Mouse (Mus musculus): ENCODE results near the gene Vmac. TPM values are rescaled to one million over a fixed set of nuclear protein-coding genes. Genes with fewer than 3 reads are reported as not detected.

Vmac gene
- polyA plus RNA-seq, 1 experiment from 2014 or later = 19.0 TPM

DNA sequence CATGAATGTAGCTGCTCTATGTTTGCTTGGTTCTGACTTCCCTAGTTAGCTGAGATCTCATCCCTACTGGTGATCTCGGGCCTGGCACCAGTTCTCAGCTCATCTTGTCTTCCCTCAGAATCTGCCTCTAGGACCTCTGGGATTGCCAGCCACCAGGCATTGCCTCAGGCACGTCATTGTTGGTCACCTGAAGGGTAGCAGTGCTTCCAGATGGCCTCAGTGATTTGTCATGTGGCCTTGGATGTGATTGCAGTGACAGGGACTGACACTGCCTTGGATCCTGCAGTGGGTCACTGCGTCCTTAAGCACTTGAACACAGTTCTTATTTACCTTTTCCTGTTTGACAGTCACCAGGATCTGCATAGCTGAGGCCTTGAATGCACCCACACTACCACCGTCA is 36.0 kb downstream of the Vmac start:
- Histone ChIP-seq H3K36me3 (ENCODE audit: control insufficient read depth, insufficient read depth, low read length) (peaks cover 9% of the 10 kb centered on the region; the same call in 1 of the 2 replicates), H3K4me2 (replicated peaks; ENCODE audit: low read depth) (no peak overlapping the region), H3K9me3 (ENCODE audit: control insufficient read depth, low read length) (no peaks in the 10 kb centered on the region), H3K27me3 (ENCODE audit: control insufficient read depth, insufficient read depth, low read length) (no peaks in the 10 kb centered on the region), H3K4me3 (ENCODE audit: low read depth, low read length) (no peak overlapping the region), H3K9ac (ENCODE audit: low read length) (no peak overlapping the region), H3K27ac (replicated peaks) (no peak overlapping the region), H3K4me1 (replicated peaks; ENCODE audit: control insufficient read depth, insufficient read depth) (no peaks in the 10 kb centered on the region)
- WGBS = 62% methylated on average over 4 of the region's 4 CpGs
- ATAC-seq (ENCODE audit: low FRiP score, low TSS enrichment) = no peak
- TF ChIP-seq EP300 (optimal IDR thresholded peaks at IDR 0.05) = no peak
- no peak for TF ChIP-seq CTCF (IDR thresholded peaks at IDR 0.05; ENCODE audit: low read depth)
- no peak for DNase-seq (ENCODE audit: low spot score)

DNA sequence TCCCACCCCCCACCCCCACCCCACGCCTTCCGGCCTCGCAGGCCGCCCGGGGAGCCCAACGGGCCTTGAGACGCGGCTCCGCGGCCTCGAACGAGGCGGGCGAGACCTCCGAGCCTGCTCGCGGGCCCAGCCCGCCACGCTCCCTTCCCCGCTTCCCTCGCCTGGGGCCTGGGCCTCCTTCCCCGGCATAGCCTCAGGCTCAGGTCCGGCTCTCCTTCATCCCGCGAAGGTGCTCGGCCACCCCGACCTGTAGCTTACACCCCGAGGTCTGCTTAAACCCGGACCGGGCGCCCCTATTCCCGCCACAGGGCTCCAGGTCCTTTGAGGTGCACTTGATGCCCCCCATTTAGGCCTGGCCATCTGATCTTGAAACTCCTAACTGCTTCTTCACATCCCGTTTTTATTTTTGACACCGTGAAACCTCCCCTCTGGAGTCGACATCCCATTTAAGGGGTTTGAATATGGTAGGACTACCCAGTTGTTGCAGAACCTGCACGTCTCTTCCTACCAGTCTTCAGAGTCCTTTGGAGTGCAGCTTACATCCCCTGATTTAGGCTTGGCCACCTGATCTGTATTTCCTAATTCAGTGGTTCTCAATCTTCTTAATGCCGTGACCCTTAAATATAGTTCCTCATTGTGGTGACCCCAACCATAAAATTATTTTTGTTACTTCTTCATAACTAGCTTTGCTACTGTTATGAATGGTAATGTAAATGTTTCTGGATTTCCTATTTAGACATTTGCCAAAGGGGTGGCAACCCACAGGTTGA is 44.0 kb downstream of the Vmac start:
- peak overlapping the region; percentile 88 for H3K27ac ChIP-seq (replicated peaks)
- H3K4me1 ChIP-seq (replicated peaks; ENCODE audit: control insufficient read depth, insufficient read depth) = no peaks in the 10 kb centered on the region; the same call in 1 of the 2 replicates
- no peaks in the 10 kb centered on the region for H3K27me3 ChIP-seq (ENCODE audit: control insufficient read depth, insufficient read depth, low read length)
- WGBS = 1% methylated on average over 32 of the region's 37 CpGs
- H3K4me2 ChIP-seq (replicated peaks; ENCODE audit: low read depth) = peak overlapping the region; percentile 91
- DNase-seq (ENCODE audit: low spot score) (no peak), ATAC-seq (ENCODE audit: low FRiP score, low TSS enrichment) (peak; percentile 11; the same call in 1 of the 2 replicates)
- TF ChIP-seq EP300 (optimal IDR thresholded peaks at IDR 0.05) = no peak
- no peak for TF ChIP-seq CTCF (IDR thresholded peaks at IDR 0.05; ENCODE audit: low read depth)
- H3K9ac ChIP-seq (ENCODE audit: low read length) = peak overlapping the region; percentile 96
- peak overlapping the region; percentile 92 for H3K4me3 ChIP-seq (ENCODE audit: low read depth, low read length)
- 0 out of 2 replicates have a peak, but pooled peaks cover 2% of the 10 kb centered on the region for H3K36me3 ChIP-seq (ENCODE audit: control insufficient read depth, insufficient read depth, low read length)
- H3K9me3 ChIP-seq (ENCODE audit: control insufficient read depth, low read length) = no peaks in the 10 kb centered on the region

DNA sequence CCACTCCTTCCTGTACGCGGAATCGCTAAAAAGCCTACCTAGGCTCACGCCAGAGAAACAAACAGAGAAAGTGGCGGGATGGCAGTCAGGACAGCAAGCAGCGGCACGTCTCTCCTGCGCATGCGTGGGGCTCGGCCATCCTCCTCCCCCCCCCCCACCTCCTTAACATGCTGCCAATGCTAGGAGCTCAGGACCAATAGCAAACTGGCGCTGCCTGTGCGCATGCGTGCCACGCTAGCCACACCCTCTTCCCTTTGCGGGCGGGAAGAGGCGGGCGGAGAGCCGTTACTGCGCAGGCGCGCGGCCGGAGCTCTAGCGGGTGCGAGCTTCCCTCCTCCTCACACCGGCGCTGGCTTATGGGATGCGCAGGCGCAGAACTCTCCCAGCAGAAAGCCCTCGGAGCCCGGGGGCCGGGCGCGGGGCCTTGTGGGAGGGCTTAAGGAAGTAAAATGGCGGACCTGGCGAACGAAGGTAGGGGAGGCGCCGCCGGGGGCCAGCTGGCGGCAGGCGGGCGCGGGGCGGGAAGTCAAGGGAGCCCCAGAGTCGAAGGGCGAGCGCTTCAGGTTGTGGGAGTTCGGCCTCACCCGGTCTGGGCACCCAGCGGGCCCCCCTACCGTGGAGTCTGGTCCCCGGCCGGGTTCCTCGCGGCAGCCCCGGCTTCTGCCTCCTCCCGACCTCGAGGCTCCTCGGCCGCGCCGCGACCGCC is 44.7 kb downstream of the Vmac start, which contains the start of gene Ranbp3:
Gene Ranbp3, plus strand, starts transcription at position 354 of the 706 bp plus-strand sequence.
- Histone ChIP-seq H3K9me3 (ENCODE audit: control insufficient read depth, low read length) (no peaks in the 10 kb centered on the region), H3K4me1 (replicated peaks; ENCODE audit: control insufficient read depth, insufficient read depth) (peaks cover 3% of the 10 kb centered on the region; the same call in 1 of the 2 replicates), H3K27me3 (ENCODE audit: control insufficient read depth, insufficient read depth, low read length) (no peaks in the 10 kb centered on the region), H3K9ac (ENCODE audit: low read length) (peak within 1 kb of the TSS; percentile 96), H3K27ac (replicated peaks) (peak within 1 kb of the TSS; percentile 90), H3K36me3 (ENCODE audit: control insufficient read depth, insufficient read depth, low read length) (0 out of 2 replicates have a peak, but pooled peaks cover 2% of the 10 kb centered on the region), H3K4me3 (ENCODE audit: low read depth, low read length) (peak within 1 kb of the TSS; percentile 92), H3K4me2 (replicated peaks; ENCODE audit: low read depth) (peak within 1 kb of the TSS; percentile 91)
- 1% methylated on average over 55 of the region's 66 CpGs for WGBS
- TF ChIP-seq EP300 (optimal IDR thresholded peaks at IDR 0.05) (no peak), CTCF (IDR thresholded peaks at IDR 0.05; ENCODE audit: low read depth) (no peak)
- peak; percentile 100 for DNase-seq (ENCODE audit: low spot score)
- ATAC-seq (ENCODE audit: low FRiP score, low TSS enrichment) = peak; percentile 95

DNA sequence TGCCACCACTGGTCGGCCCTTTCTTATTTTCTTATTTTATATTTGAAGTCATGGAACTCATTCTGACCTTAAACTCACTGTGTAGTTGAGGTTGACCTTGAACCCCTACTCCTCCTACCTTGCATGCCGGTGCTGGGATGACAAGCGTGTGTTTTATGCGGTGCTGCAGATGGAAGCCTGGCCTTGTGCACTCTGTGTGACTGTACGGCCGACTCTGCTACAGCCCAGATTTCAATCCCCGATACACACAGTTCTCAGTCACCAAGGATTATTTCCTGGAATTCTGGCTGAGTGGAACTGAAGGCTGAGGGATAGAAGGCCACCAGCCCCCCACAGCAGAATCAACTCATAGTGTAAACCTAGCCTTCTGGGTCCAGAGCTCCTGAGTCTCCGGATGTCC is 48.1 kb downstream of the Vmac start:
- Histone ChIP-seq H3K27me3 (ENCODE audit: control insufficient read depth, insufficient read depth, low read length) (no peaks in the 10 kb centered on the region), H3K9me3 (ENCODE audit: control insufficient read depth, low read length) (no peaks in the 10 kb centered on the region), H3K36me3 (ENCODE audit: control insufficient read depth, insufficient read depth, low read length) (no peaks in the 10 kb centered on the region), H3K4me1 (replicated peaks; ENCODE audit: control insufficient read depth, insufficient read depth) (peaks cover 3% of the 10 kb centered on the region; the same call in 1 of the 2 replicates), H3K27ac (replicated peaks) (no peak overlapping the region), H3K4me3 (ENCODE audit: low read depth, low read length) (no peak overlapping the region), H3K4me2 (replicated peaks; ENCODE audit: low read depth) (no peak overlapping the region), H3K9ac (ENCODE audit: low read length) (no peak overlapping the region)
- 85% methylated on average over 8 of the region's 8 CpGs for WGBS
- TF ChIP-seq EP300 (optimal IDR thresholded peaks at IDR 0.05) (no peak), CTCF (IDR thresholded peaks at IDR 0.05; ENCODE audit: low read depth) (no peak)
- ATAC-seq (ENCODE audit: low FRiP score, low TSS enrichment) = no peak
- DNase-seq (ENCODE audit: low spot score) = no peak

DNA sequence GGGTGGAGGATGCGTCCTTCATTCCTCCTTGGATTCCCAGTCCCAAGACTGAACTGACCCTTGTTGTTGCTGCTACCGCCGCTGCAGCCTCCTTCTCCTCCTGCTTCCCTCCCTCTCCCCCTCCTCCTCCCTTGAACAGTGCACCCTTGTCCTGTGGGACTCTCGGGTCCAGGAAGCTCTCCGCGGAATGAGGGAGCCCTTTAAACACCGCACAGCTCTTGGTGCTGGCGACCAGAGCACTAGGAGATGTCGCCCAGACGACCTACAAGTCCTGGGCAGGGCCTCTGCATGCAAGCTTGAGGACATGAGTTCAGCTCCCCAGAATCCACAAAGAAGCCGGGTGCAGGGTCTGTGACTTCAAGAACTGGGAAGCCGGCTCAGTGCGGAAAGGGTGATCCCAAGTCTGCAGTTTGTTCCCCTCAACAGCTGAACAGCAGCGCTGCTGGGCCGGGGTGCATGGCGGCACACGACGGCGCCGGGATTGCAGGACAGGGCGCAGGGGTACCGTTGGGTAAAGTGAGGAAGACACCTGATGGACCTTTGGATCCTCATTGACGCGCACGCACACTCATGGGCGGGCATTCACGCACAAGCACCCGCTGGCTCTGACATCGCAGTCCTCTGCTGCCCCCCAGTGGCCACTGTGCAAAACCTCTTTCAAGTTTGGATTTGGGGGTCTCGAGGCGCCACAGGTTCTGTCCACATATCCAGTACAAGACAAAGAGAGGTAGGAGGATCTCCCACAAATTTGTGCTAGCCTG is 49.3 kb downstream of the Vmac start:
- Histone ChIP-seq H3K9ac (ENCODE audit: low read length) (peak overlapping the region; percentile 47), H3K4me3 (ENCODE audit: low read depth, low read length) (peak overlapping the region; percentile 33), H3K27me3 (ENCODE audit: control insufficient read depth, insufficient read depth, low read length) (no peaks in the 10 kb centered on the region), H3K27ac (replicated peaks) (no peak overlapping the region), H3K4me2 (replicated peaks; ENCODE audit: low read depth) (peak overlapping the region; percentile 65), H3K36me3 (ENCODE audit: control insufficient read depth, insufficient read depth, low read length) (no peaks in the 10 kb centered on the region), H3K4me1 (replicated peaks; ENCODE audit: control insufficient read depth, insufficient read depth) (peaks cover 7% of the 10 kb centered on the region; the same call in 1 of the 2 replicates), H3K9me3 (ENCODE audit: control insufficient read depth, low read length) (no peaks in the 10 kb centered on the region)
- TF ChIP-seq EP300 (optimal IDR thresholded peaks at IDR 0.05) = no peak
- TF ChIP-seq CTCF (IDR thresholded peaks at IDR 0.05; ENCODE audit: low read depth) = peak; percentile 97
- peak; percentile 88 for DNase-seq (ENCODE audit: low spot score)
- no peak for ATAC-seq (ENCODE audit: low FRiP score, low TSS enrichment)
- WGBS = 3% methylated on average over 31 of the region's 31 CpGs

Data from stomach, postnatal 0 days (tissue).